Comparison of ENCODE assay signal across 8 mouse cellular contexts in the genomic region with DNA sequence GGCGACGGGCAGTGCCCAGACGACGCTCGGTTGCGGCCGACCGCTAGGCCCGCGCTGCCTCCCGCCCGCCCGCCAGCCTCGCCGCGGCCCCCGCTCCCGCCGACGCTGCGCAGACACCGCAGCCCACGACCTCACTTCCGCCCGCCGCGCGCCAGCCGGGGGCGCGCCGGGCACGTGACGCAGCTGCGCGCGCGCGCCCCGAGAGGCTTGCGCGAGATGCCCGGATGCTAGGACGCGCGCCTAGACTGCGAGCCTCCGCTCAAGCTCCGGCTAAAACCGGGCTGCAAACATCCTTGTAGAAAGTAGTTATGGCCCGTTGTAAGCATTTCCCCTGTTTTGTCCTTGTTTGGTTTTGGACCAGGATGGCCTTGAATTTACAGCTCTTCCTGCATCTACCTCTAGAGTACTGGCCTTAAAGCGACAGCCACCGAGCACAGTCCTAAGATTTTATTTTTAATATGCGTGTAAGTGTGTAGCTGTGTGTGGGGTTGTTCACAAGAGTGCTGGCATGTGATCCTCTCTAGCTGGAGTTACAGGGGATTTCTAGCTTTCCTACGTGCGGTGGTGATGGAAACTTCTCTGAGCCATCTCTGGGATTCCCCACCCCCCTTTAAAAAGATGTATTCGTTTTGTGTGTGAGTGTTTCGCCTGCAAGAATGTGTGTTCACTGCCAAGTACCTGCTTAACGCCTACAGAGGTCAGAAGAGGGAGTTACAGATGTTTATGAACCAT. TPM values are rescaled to one million over a fixed set of nuclear protein-coding genes. Genes with fewer than 3 reads are reported as not detected.
DNase-seq lines count a peak whose midpoint lies in the region; ATAC-seq lines count a peak whose summit lies in the region.

A gene (minus strand): TSS at position 179 of the 732 bp plus-strand sequence.

- no peaks in the 10 kb centered on the region for H3K27me3 ChIP-seq in hindbrain, embryonic 15.5 days

- WGBS in hindbrain, embryonic 15.5 days = under 1% methylated on average over 59 of the region's 59 CpGs

- peaks cover 38% of the 10 kb centered on the region for H3K4me1 ChIP-seq in hindbrain, embryonic 15.5 days (replicated peaks)

- no peaks in the 10 kb centered on the region for H3K9me3 ChIP-seq in hindbrain, embryonic 15.5 days

- H3K36me3 ChIP-seq in hindbrain, embryonic 15.5 days = no peaks in the 10 kb centered on the region

- peak; percentile 91 for ATAC-seq in hindbrain, embryonic 15.5 days (ENCODE audit: low FRiP score, low read depth)

- peak within 1 kb of the TSS; percentile 73 for H3K9ac ChIP-seq in hindbrain, embryonic 15.5 days

- peak; percentile 85 for DNase-seq in R1 (ENCODE audit: low read depth, low spot score)
- peak; percentile 93 to 95 for DNase-seq in cerebellum, postnatal 25 days
- peak; percentile 81 to 89 for DNase-seq in frontal cortex, postnatal 36 days (ENCODE audit: low spot score in 2 of 2)
- DNase-seq in left cerebral cortex, adult 11 months (ENCODE audit: low spot score) = peak; percentile 83
- peak; percentile 91 to 94 for DNase-seq in lung, postnatal 4 days
- DNase-seq in retina, postnatal 7 days (ENCODE audit: low read depth, low spot score) = peak; percentile 89
- peak; percentile 82 for DNase-seq in urinary bladder, adult 2 months (ENCODE audit: low spot score)

- H3K4me3 ChIP-seq in hindbrain, embryonic 15.5 days = peak within 1 kb of the TSS; percentile 65

- H3K4me2 ChIP-seq in hindbrain, embryonic 15.5 days = peak within 1 kb of the TSS; percentile 79

- peak within 1 kb of the TSS; percentile 100 for H3K27ac ChIP-seq in hindbrain, embryonic 15.5 days (replicated peaks)

RNA-seq across cellular contexts. Expression of the gene that starts here (rescaled TPM):
- polyA plus RNA-seq in hindbrain, embryonic 15.5 days (2015; fragmentation: Nextera tagmentation; extraction: Ambion mirVana) = 133 and 142 TPM in 2 replicates
- 90.5 and 98.5 TPM in 2 replicates for polyA plus RNA-seq in urinary bladder, adult 2 months (2012; rRNA removed)

Comparison
In these comparisons a context has a peak if more than half of its experiments do, and no peak if none do; other contexts are left out.
1. Peak in every context shown above with its lines: DNase-seq, ATAC-seq, H3K4me3 ChIP-seq and H3K27ac ChIP-seq.